9 mouse cellular contexts compared by ENCODE assay signal in genomic region chr2:169158005-169158673, GRCm38 (mm10).
DNase-seq lines count a peak whose midpoint lies in the region; ATAC-seq lines count a peak whose summit lies in the region.
"Had no signal": no experiment of that assay in that cellular context is flagged by ENCODE, and none has a peak within 500 bp of the region (broad histone marks: within the 10 kb centered on the region; RNA-seq: fewer than 3 reads in every experiment).

No protein-coding gene starts in this region.

- peaks cover 0 to 4% of the 10 kb centered on the region in 2 experiments; a peak in 1 of 4 replicates for H3K4me1 ChIP-seq in heart, embryonic 14.5 days (ENCODE audit: control insufficient read depth in 2 of 2, insufficient read depth in 2 of 2, low read length in 2 of 2)
- H3K4me1 ChIP-seq in heart, embryonic 10.5 days = peaks cover 9% of the 10 kb centered on the region; the same call in 1 of the 2 replicates
- H3K4me1 ChIP-seq in hindbrain, embryonic 15.5 days (replicated peaks) = peaks cover 39% of the 10 kb centered on the region
- peaks cover 24% of the 10 kb centered on the region for H3K4me1 ChIP-seq in midbrain, embryonic 13.5 days (replicated peaks)

- no peak overlapping the region for H3K9ac ChIP-seq in heart, embryonic 14.5 days (ENCODE audit: low read length)
- H3K9ac ChIP-seq in hindbrain, embryonic 15.5 days = 0 out of 2 replicates have a peak overlapping the region, but pooled peaks have one; percentile 6
- H3K9ac ChIP-seq in midbrain, embryonic 13.5 days (replicated peaks) = no peak overlapping the region

- H3K9me3 ChIP-seq in heart, embryonic 14.5 days (ENCODE audit: control insufficient read depth, low read length) = no peaks in the 10 kb centered on the region
- H3K9me3 ChIP-seq in heart, embryonic 10.5 days = no peaks in the 10 kb centered on the region
- no peaks in the 10 kb centered on the region for H3K9me3 ChIP-seq in hindbrain, embryonic 15.5 days
- no peaks in the 10 kb centered on the region for H3K9me3 ChIP-seq in midbrain, embryonic 13.5 days

- H3K27ac ChIP-seq in heart, embryonic 14.5 days (replicated peaks in 1 of 2; ENCODE audit: control insufficient read depth in 1 of 2, insufficient read depth in 1 of 2, low read depth in 2 of 2, low read length in 2 of 2) = no peak overlapping the region
- no peak overlapping the region for H3K27ac ChIP-seq in heart, embryonic 10.5 days
- H3K27ac ChIP-seq in hindbrain, embryonic 15.5 days (replicated peaks) = peak overlapping the region; percentile 68
- H3K27ac ChIP-seq in midbrain, embryonic 13.5 days = peak overlapping the region; percentile 55

- no peak for ATAC-seq in heart, embryonic 14.5 days (ENCODE audit: insufficient number of reproducible peaks, insufficient read depth, low FRiP score, low read depth)
- ATAC-seq in hindbrain, embryonic 15.5 days (ENCODE audit: low FRiP score, low read depth) = no peak
- peak; percentile 24; the same call in 1 of the 2 replicates for ATAC-seq in midbrain, embryonic 13.5 days
- no peak for ATAC-seq in cerebellum, adult (ENCODE audit: insufficient number of reproducible peaks, low FRiP score, low TSS enrichment)

- no peaks in the 10 kb centered on the region for H3K36me3 ChIP-seq in heart, embryonic 14.5 days (ENCODE audit: control insufficient read depth, insufficient read depth, low read length)
- H3K36me3 ChIP-seq in heart, embryonic 10.5 days = no peaks in the 10 kb centered on the region
- no peaks in the 10 kb centered on the region for H3K36me3 ChIP-seq in hindbrain, embryonic 15.5 days
- H3K36me3 ChIP-seq in midbrain, embryonic 13.5 days = no peaks in the 10 kb centered on the region

- no peaks in the 10 kb centered on the region for H3K27me3 ChIP-seq in heart, embryonic 14.5 days (ENCODE audit: control insufficient read depth, insufficient read depth, low read length)
- no peaks in the 10 kb centered on the region for H3K27me3 ChIP-seq in heart, embryonic 10.5 days (ENCODE audit: insufficient read depth, poor library complexity, severe bottlenecking)
- no peaks in the 10 kb centered on the region for H3K27me3 ChIP-seq in hindbrain, embryonic 15.5 days
- H3K27me3 ChIP-seq in midbrain, embryonic 13.5 days = no peaks in the 10 kb centered on the region

- no peak overlapping the region for H3K4me3 ChIP-seq in heart, embryonic 14.5 days (ENCODE audit: control insufficient read depth in 1 of 2, insufficient read depth in 1 of 2, low read depth in 1 of 2, low read length in 2 of 2)
- no peak overlapping the region for H3K4me3 ChIP-seq in heart, embryonic 10.5 days
- no peak overlapping the region for H3K4me3 ChIP-seq in hindbrain, embryonic 15.5 days
- H3K4me3 ChIP-seq in midbrain, embryonic 13.5 days (replicated peaks) = no peak overlapping the region

- no peak for DNase-seq in heart, embryonic 10.5 days (ENCODE audit: low spot score)
- peak; percentile 54 for DNase-seq in embryo, embryonic 10.5 days (ENCODE audit: low spot score)
- no peak for DNase-seq in testis, postnatal 10 days (ENCODE audit: low spot score)
- no peak for DNase-seq in right cerebral cortex, postnatal 14 days
- DNase-seq: heart, adult 11 months had no signal

- peak overlapping the region; percentile 5; the same call in 1 of the 2 replicates for H3K4me2 ChIP-seq in heart, embryonic 14.5 days (ENCODE audit: low read length)
- H3K4me2 ChIP-seq in hindbrain, embryonic 15.5 days = peak overlapping the region; percentile 42
- H3K4me2 ChIP-seq in midbrain, embryonic 13.5 days (replicated peaks) = peak overlapping the region; percentile 38

- 52% methylated on average over 17 of the region's 17 CpGs for WGBS in heart, embryonic 14.5 days
- 55% methylated on average over 17 of the region's 17 CpGs for WGBS in heart, embryonic 10.5 days
- WGBS in hindbrain, embryonic 15.5 days = 42% methylated on average over 17 of the region's 17 CpGs
- 55% methylated on average over 17 of the region's 17 CpGs for WGBS in midbrain, embryonic 13.5 days

Comparison
In these comparisons a context has a peak if more than half of its experiments do, and no peak if none do; other contexts are left out.
1. H3K27ac ChIP-seq: peak in hindbrain, embryonic 15.5 days (single experiment) and midbrain, embryonic 13.5 days (single experiment); none in heart, embryonic 14.5 days (0 of 2) and heart, embryonic 10.5 days (single experiment).
2. Peak in every context shown above with its lines, with median percentiles within 50 percentile points of each other: H3K4me2 ChIP-seq.